Mouse (Mus musculus) adrenal gland, postnatal 0 days (tissue): ENCODE data around the gene Gm5134. TPM values are rescaled to one million over a fixed set of nuclear protein-coding genes. Genes with fewer than 3 reads are reported as not detected.

Source experiments
- microRNA-seq: library from miRNA; unstranded; fragments of <30 nt; microRNA quantifications from one replicate; pipeline ENCODE4, GENCODE M21; 2016; ENCODE audit warnings: borderline replicate concordance; ENCODE audit not compliant: insufficient number of aligned reads
- polyA plus RNA-seq: library from polyadenylated mRNA; unstranded; fragments of >200 nt; fragmentation: Nextera tagmentation; extraction: Ambion mirVana; gene quantifications from 2 replicates; pipeline ENCODE4 v1.2.1, GENCODE M21; 2015

Gene Gm5134
- 0.06 and 0.17 TPM in 2 replicates for polyA plus RNA-seq

GRCm38 (mm10) chr10:75954381-75954811 lies at the start of gene Gm5134:
Gene Gm5134 (plus strand): TSS chr10:75954514.

GRCm38 (mm10) chr10:75921026-75921725 lies 33.1 kb upstream of the Gm5134 start, which contains the start of gene Smarcb1:
Gene Smarcb1 (minus strand): TSS chr10:75921617.

GRCm38 (mm10) chr10:75932891-75933290 lies 21.4 kb upstream of the Gm5134 start, which contains the start of gene Chchd10:
Gene Chchd10 (plus strand): TSS chr10:75933130.

GRCm38 (mm10) chr10:75935680-75936541 lies 18.4 kb upstream of the Gm5134 start, which contains the start of gene Mmp11:
Gene Mmp11 (minus strand): TSS chr10:75936496.

GRCm38 (mm10) chr10:75940520-75940919 lies 13.8 kb upstream of the Gm5134 start, which contains the start of gene Gm867:
Gene Gm867 (minus strand): TSS chr10:75940672.

GRCm38 (mm10) chr10:75942736-75943477 lies 11.4 kb upstream of the Gm5134 start, which contains the start of gene Vpreb3:
Gene Vpreb3 (plus strand): TSS chr10:75943057.

GRCm38 (mm10) chr10:76032402-76033118 lies 78.2 kb downstream of the Gm5134 start, which contains the start of gene Zfp280b:
Gene Zfp280b (plus strand): TSS chr10:76032650.

Small RNA genes lying within 50 kb of the gene (microRNA-seq; reads per million reads assigned to microRNA genes)
- gene Mir6409, result not detected

Other genes with a start within 250 kb of the Gm5134 start
- 21.4 and 25.9 TPM in 2 replicates for gene Cabin1, start 190.2 kb upstream of the Gm5134 start, polyA plus RNA-seq
- 81.4 and 106 TPM in 2 replicates for gene Ddt, start 181.1 kb upstream of the Gm5134 start, polyA plus RNA-seq
- 0.22 TPM in 1 of 2 replicates, not detected in the other for gene Gm20441, start 173.6 kb upstream of the Gm5134 start, polyA plus RNA-seq
- gene Gstt3, start 173.1 kb upstream of the Gm5134 start, polyA plus RNA-seq, result 12.6 and 16.8 TPM in 2 replicates
- gene Gstt1, start 155.9 kb upstream of the Gm5134 start, polyA plus RNA-seq, result 18.9 and 26.1 TPM in 2 replicates
- gene Gstt4, start 132.0 kb upstream of the Gm5134 start, polyA plus RNA-seq, result not detected in 2 replicates
- gene Gstt2, start 117.1 kb upstream of the Gm5134 start, polyA plus RNA-seq, result 39.0 and 42.7 TPM in 2 replicates
- gene Mif, start 94.3 kb upstream of the Gm5134 start, polyA plus RNA-seq, result 540 and 846 TPM in 2 replicates
- gene Derl3, start 61.1 kb upstream of the Gm5134 start, polyA plus RNA-seq, result 0.32 and 3.0 TPM in 2 replicates
- 75.4 and 89.9 TPM in 2 replicates for gene Smarcb1, start 32.9 kb upstream of the Gm5134 start, polyA plus RNA-seq
- gene Chchd10, start 21.4 kb upstream of the Gm5134 start, polyA plus RNA-seq, result 128 and 210 TPM in 2 replicates
- 15.1 and 23.4 TPM in 2 replicates for gene Mmp11, start 18.0 kb upstream of the Gm5134 start, polyA plus RNA-seq
- 0.62 and 0.66 TPM in 2 replicates for gene Gm867, start 13.8 kb upstream of the Gm5134 start, polyA plus RNA-seq
- 2.9 and 4.8 TPM in 2 replicates for gene Vpreb3, start 11.5 kb upstream of the Gm5134 start, polyA plus RNA-seq
- gene Zfp280b, start 78.1 kb downstream of the Gm5134 start, polyA plus RNA-seq, result 7.1 and 8.8 TPM in 2 replicates
- 0.06 TPM in 1 of 2 replicates, not detected in the other for gene Slc5a4b, start 156.4 kb downstream of the Gm5134 start, polyA plus RNA-seq
- not detected in 2 replicates for gene Slc5a4a, start 192.9 kb downstream of the Gm5134 start, polyA plus RNA-seq